Mouse (Mus musculus) left cerebral cortex, adult 8-10 months (tissue): Measurements from ENCODE around the gene Hrh2. TPM values are rescaled to one million over a fixed set of nuclear protein-coding genes. Genes with fewer than 3 reads are reported as not detected.

Source experiments
- DNase-seq, 2 experiments: peaks; one replicate each; pipeline ENCODE4 v3.0.0; 2022; ENCODE audit warnings: low spot score in 2 of 2
- total RNA-seq, 4 experiments: library from RNA; stranded (reverse); gene quantifications; 2 replicates each; pipeline ENCODE4 v1.2.4; 2022

Gene Hrh2
- 10 to 100 TPM; 11.3 to 14.7 (median 12.2) TPM for total RNA-seq

DNA sequence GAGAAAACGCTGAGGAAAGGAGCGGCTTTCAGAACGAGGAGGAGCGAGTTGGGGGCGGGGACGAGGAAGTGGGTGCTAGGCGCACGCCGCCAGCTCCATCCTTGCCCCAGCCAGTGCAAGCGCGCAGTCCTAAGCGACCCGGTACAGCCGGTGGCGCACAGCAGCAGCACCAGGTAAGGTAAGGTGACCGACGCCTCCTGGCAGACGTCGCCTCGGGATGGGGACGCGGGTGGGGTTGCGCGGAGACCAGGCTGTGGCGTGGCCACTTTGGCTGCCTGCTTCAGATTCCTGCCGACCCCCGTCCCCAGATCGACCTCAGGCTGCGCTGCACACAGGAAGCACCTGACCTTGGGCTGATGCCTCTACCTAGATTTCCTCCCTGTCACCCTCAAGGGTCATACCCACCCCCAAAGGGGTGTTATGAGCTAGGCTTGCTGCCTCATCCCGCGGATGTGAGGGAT, at the start of gene Hrh2:
Hrh2 (plus strand) TSS at position 109 of the 461 bp plus-strand sequence.
- DNase-seq: no peak

GRCm38 (mm10) chr13:54143788-54144187, 48.1 kb upstream of the Hrh2 start:
- no peak for DNase-seq

DNA sequence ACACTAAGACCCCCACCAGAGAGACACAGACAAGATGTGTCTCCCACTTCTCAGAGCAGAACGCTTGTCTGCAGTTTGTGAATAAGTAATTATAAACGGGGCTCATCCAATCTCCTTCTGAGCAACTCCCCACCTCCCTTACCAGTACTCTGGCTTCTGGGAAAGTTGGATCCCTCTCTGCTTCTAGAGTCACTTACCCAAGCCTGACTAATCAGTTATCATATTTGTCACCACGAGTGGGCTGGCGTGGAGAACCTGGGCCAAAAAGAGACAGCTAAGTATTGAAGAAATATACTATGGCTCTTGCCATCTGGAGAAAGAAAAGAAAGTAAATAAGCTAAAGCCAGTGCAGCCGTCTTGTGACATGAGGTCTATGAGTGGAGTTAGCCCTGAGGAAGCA, 47.3 kb upstream of the Hrh2 start:
- DNase-seq: peak in 1 of 2 experiments; percentile 52

DNA sequence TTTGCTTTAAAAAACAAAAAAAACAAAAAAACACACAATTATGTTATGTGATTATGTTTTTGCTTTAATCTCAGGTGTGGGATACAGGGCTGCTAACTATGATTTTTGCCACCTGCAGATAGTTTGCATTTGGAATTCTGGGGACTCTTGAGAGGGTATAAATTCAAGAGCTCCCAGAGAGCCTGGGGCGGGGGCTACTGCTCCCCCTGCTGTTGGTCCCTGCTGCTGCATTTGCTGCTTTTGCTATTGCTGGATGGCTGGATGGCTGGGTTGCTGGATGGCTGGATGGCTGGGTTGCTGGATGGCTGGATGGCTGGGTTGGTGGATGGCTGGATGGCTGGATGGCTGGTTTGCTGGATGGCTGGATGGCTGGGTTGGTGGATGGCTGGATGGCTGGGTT, 44.6 kb upstream of the Hrh2 start:
- no peak for DNase-seq

- DNase-seq: no peak
Measured at GRCm38 (mm10) chr13:54152421-54152820, 39.5 kb upstream of the Hrh2 start.

- DNase-seq: no peak
Measured at GRCm38 (mm10) chr13:54152911-54153310, 39.0 kb upstream of the Hrh2 start.

DNA sequence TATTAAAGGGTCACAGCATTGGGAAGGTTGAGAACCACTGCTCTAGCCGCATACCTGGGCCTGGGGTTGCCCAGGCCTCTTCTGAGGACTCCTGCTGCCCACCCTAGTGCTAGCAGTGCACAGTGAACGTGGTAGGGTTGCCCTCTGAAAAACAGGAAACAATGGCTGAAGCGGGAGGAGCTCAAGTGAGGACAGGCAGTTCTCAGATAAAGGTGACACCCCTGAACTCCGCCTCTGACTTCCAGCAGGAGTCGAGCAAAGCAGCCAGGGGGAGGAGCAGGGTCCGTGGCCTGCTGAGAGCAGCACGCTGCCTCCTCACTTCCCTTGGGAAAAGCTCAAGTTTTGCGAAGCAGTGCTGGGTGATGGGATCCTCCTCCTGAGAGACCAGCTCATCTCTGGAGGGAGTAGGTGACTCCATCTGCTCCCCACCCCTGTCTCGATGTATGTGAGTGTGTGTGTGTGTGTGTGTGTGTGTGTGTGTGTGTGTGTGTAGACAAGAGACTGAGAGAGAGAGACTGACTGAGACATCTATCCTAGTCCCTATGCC, 38.2 kb upstream of the Hrh2 start:
- DNase-seq: peak in 1 of 2 experiments; percentile 45

DNA sequence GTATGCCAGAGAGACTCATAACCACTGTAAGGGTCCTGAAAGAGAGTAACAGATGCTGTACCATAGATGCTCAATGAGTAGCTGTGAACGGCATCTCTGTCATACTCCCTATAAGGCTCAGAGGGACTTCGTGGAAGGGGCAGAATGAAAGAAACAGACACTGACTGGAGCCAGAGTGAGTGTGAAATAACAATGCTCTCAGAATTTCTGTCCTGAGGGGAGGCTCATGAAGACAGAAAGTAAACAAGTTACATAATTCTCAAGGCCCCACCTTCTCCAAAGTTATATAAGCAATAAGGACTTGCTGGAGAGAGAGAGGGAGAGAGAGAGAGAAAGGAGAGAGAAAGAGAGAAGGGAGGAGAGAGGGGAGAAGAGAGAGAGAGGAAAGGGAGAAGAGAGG, 36.1 kb upstream of the Hrh2 start:
- no peak for DNase-seq

DNA sequence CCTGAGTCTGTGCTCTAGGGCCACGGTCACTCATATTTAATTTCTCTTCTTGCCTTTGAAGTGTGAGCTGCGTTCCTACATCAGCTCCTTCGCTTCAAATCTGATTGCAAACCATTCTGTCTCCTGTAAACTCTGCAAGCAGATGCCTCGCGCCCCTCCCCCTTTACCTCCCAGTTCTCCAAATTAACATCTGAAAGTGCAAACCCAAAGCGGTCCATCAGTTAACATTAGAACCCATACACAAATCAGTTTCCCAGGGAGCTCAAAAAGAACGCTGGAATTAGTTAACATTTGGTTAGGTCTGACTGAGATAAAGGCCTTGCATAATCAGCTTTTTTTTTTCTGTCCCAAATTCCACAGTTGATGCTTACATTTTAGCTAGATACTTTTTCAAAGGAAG, 32.7 kb upstream of the Hrh2 start:
- no peak for DNase-seq

GRCm38 (mm10) chr13:54159756-54160155, 32.2 kb upstream of the Hrh2 start:
- DNase-seq: no peak

- no peak for DNase-seq
Measured at GRCm38 (mm10) chr13:54160546-54160945, 31.4 kb upstream of the Hrh2 start.

GRCm38 (mm10) chr13:54161514-54161913, 30.4 kb upstream of the Hrh2 start:
- no peak for DNase-seq

- peak in 1 of 2 experiments; percentile 60 for DNase-seq
Measured at GRCm38 (mm10) chr13:54163363-54163762, 28.6 kb upstream of the Hrh2 start.

GRCm38 (mm10) chr13:54164462-54164861, 27.5 kb upstream of the Hrh2 start:
- DNase-seq: no peak

DNA sequence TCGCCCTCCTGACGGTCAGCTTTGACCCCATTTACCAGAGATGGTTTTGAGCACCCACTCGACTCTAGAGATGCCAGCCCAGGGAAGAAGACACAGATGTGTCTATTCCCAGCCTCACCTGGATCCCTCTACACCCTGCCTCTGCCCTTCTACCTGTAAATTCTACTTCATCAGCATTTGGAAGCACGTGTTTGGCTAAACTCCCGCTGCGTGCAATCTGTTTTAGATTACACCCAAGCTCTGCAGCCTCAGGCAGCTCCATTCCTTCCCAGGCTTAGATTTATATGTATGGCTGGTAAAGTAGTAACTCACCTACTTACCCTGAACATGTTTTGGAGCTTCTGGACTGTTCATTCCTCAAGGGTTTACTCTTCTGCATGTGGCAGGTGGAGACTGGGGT, 26.9 kb upstream of the Hrh2 start:
- no peak for DNase-seq

- peak in 1 of 2 experiments; percentile 40 for DNase-seq
Measured at GRCm38 (mm10) chr13:54165765-54166164, 26.2 kb upstream of the Hrh2 start.

GRCm38 (mm10) chr13:54167036-54167435, 24.9 kb upstream of the Hrh2 start:
- no peak for DNase-seq

GRCm38 (mm10) chr13:54168675-54169074, 23.3 kb upstream of the Hrh2 start:
- DNase-seq: no peak

- DNase-seq: no peak
Measured at GRCm38 (mm10) chr13:54170288-54170687, 21.6 kb upstream of the Hrh2 start.

DNA sequence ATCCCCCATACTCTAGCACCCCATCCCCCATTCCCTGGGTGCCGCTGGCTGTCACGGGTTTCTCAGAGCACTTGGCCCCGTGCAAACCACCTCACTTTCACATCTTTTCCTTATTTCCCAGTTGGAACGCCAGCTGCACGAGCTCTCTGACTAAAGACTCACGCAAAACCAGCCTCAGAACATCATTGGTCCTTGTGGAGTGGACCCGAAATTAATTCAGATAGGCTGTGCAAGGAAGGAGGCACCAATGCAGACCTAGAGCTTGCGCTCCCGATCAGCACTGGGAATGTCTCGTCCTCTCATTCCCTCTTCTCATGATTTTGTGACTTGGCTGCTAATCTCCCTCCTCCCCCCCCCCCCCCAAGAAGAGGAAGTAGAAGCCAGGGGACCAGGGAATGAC, 20.6 kb upstream of the Hrh2 start:
- DNase-seq: no peak

- DNase-seq: no peak
Measured at GRCm38 (mm10) chr13:54171761-54172160, 20.2 kb upstream of the Hrh2 start.

DNA sequence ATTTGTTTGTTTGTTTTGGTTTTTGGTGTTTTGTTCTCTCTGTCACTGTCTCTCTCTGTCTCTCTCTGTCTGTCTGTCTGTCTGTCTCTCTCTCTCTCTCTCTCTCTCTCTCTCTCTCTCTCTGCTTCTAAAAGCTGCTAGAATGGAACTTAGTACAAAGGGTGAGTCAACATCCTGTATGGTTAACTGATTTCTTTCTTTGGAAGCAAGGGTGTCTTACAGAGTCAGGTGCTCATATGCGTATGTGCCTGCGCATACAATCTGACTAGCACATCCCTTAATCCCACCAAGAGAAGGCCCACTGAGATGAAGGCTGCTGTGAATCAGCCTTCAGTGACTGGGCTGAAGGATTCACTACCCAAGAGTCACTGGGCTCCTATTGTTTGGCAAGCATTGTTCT, 18.0 kb upstream of the Hrh2 start:
- no peak for DNase-seq

DNA sequence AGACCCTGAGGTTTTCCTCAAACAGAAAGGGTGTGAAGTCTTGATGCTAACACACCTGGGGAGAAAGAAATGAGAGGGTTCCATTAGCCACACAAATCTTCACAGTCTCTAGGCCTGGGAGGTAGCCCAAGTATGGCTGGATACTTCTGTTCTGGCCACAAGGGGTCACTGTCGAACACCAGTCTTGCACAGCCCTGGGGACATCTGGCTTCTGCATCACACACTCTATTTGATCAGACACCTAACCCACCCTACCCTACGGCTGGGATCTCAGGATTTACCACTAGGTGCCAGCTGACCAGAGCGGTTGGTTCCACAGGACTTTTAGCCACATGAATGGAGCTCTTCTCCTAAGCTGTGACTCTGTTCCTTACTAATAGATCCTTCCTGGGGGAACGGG, 17.2 kb upstream of the Hrh2 start:
- no peak for DNase-seq

- DNase-seq: peak in 1 of 2 experiments; percentile 61
Measured at GRCm38 (mm10) chr13:54175426-54175825, 16.5 kb upstream of the Hrh2 start.
